In the genomic region with DNA sequence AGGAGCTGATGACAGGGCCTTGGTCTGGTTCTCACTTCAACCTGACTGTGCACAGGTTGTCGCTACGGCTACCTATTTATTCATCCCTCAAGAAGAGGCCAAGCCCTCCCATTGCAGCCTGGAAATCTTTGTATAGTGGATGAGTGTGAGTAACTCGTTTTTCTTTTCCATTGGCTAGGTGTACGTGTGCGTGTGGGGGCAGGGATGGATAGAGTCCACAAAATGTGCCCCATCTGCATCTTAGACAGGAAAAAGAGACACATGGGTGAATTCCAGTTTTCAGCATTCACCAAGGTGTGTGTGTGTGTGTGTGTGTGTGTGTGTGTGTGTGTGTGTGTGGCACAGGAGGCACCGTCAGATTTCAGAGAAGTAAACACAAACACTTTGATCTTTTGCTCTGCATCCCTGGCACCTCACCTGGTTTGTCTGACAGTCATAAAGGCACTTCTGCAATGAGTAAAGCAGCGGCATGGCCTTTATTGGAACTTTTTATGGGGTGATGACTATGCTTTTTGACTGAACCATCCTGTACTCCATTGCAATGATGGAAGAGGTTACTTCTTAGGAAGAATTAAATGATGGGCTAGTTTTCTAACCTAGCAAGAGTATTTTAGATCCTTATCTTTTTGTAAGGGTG, we compare ENCODE assay signal across 25 mouse cellular contexts. TPM values are rescaled to one million over a fixed set of nuclear protein-coding genes. Genes with fewer than 3 reads are reported as not detected.
DNase-seq lines count a peak whose midpoint lies in the region; ATAC-seq lines count a peak whose summit lies in the region.
"Had no signal": no experiment of that assay in that cellular context is flagged by ENCODE, and none has a peak within 500 bp of the region (broad histone marks: within the 10 kb centered on the region; RNA-seq: fewer than 3 reads in every experiment).

A gene (minus strand): TSS at position 51 of the 637 bp plus-strand sequence.

- no peaks in the 10 kb centered on the region for H3K4me1 ChIP-seq in hindbrain, embryonic 14.5 days (replicated peaks; ENCODE audit: control insufficient read depth, insufficient read depth, low read length)
- H3K4me1 ChIP-seq in hindbrain, embryonic 12.5 days: no peaks in the 10 kb centered on the region
- H3K4me1 ChIP-seq: embryonic facial prominence, embryonic 10.5 days; embryonic facial prominence, embryonic 12.5 days; forebrain, embryonic 15.5 days had no signal

- H3K27me3 ChIP-seq in hindbrain, embryonic 14.5 days (ENCODE audit: control insufficient read depth, insufficient read depth, low read length): no peaks in the 10 kb centered on the region
- H3K27me3 ChIP-seq in hindbrain, embryonic 12.5 days: no peaks in the 10 kb centered on the region
- H3K27me3 ChIP-seq: embryonic facial prominence, embryonic 12.5 days; forebrain, embryonic 13.5 days; forebrain, embryonic 15.5 days had no signal

- no peak within 1 kb of the TSS for H3K4me3 ChIP-seq in hindbrain, embryonic 14.5 days (replicated peaks; ENCODE audit: low read length)
- no peak within 1 kb of the TSS for H3K4me3 ChIP-seq in hindbrain, embryonic 12.5 days
- H3K4me3 ChIP-seq: embryonic facial prominence, embryonic 10.5 days; embryonic facial prominence, embryonic 12.5 days; forebrain, embryonic 13.5 days; forebrain, embryonic 15.5 days had no signal

- H3K9ac ChIP-seq in hindbrain, embryonic 14.5 days: no peak within 1 kb of the TSS
- no peak within 1 kb of the TSS for H3K9ac ChIP-seq in hindbrain, embryonic 12.5 days
- H3K9ac ChIP-seq: embryonic facial prominence, embryonic 12.5 days; forebrain, embryonic 13.5 days; forebrain, embryonic 15.5 days; forebrain, postnatal 0 days had no signal

- no peak within 1 kb of the TSS for H3K4me2 ChIP-seq in hindbrain, embryonic 14.5 days (replicated peaks)
- H3K4me2 ChIP-seq in hindbrain, embryonic 12.5 days (replicated peaks): no peak within 1 kb of the TSS
- H3K4me2 ChIP-seq: embryonic facial prominence, embryonic 12.5 days; forebrain, embryonic 13.5 days; forebrain, embryonic 15.5 days had no signal

- H3K27ac ChIP-seq in hindbrain, embryonic 14.5 days: no peak within 1 kb of the TSS
- H3K27ac ChIP-seq in hindbrain, embryonic 12.5 days: no peak within 1 kb of the TSS
- H3K27ac ChIP-seq: embryonic facial prominence, embryonic 10.5 days; embryonic facial prominence, embryonic 12.5 days; forebrain, embryonic 13.5 days; forebrain, embryonic 15.5 days had no signal

- WGBS in hindbrain, embryonic 14.5 days: 89% methylated on average over 7 of the region's 7 CpGs
- WGBS in hindbrain, embryonic 12.5 days: 94% methylated on average over 7 of the region's 7 CpGs

- ATAC-seq in hindbrain, embryonic 14.5 days (ENCODE audit: low FRiP score): no peak
- ATAC-seq in hindbrain, embryonic 12.5 days (ENCODE audit: low FRiP score): no peak
- peak; percentile 68 for ATAC-seq in inflammation-experienced regulatory T-cells, adult 6 months
- ATAC-seq: activated CD4-positive, CD25-positive, alpha-beta regulatory T cell, adult 4 months; forebrain, embryonic 13.5 days; forebrain, embryonic 15.5 days; forebrain, postnatal 0 days; Patski had no signal

- H3K36me3 ChIP-seq in hindbrain, embryonic 14.5 days (replicated peaks; ENCODE audit: control insufficient read depth, insufficient read depth): no peaks in the 10 kb centered on the region
- no peaks in the 10 kb centered on the region for H3K36me3 ChIP-seq in hindbrain, embryonic 12.5 days
- H3K36me3 ChIP-seq: embryonic facial prominence, embryonic 10.5 days; embryonic facial prominence, embryonic 12.5 days; forebrain, embryonic 15.5 days; G1E had no signal

- DNase-seq in hindbrain, embryonic 14.5 days (ENCODE audit: low spot score): peak; percentile 21
- peak; percentile 69 for DNase-seq in CD4-positive helper T cell, adult 2 months (ENCODE audit: low read depth, low spot score)
- no peak for DNase-seq in embryo, embryonic 9.5 days (ENCODE audit: extremely low spot score)
- DNase-seq: adrenal gland, adult 8-10 months; adrenal gland, postnatal 14 days; adrenal gland, postnatal 36 days; B cell, adult 2 months; cerebellum, adult 18-20 months; cerebellum, adult 8-10 months; cerebellum, adult 9-11 months; cerebellum, postnatal 14 days; cerebellum, postnatal 36 days; embryo, embryonic 11 days; forebrain, postnatal 0 days had no signal

- no peaks in the 10 kb centered on the region for H3K9me3 ChIP-seq in hindbrain, embryonic 14.5 days (ENCODE audit: control insufficient read depth, low read length)
- no peaks in the 10 kb centered on the region for H3K9me3 ChIP-seq in hindbrain, embryonic 12.5 days (replicated peaks)
- H3K9me3 ChIP-seq: embryonic facial prominence, embryonic 10.5 days; embryonic facial prominence, embryonic 12.5 days; forebrain, embryonic 13.5 days; forebrain, embryonic 15.5 days; G1E had no signal

RNA-seq across cellular contexts. Expression of the gene that starts here (rescaled TPM):
- not detected in 2 replicates for polyA plus RNA-seq in hindbrain, embryonic 14.5 days (2014; fragmentation: Nextera tagmentation; extraction: Ambion mirVana)
- not detected in 2 replicates for polyA plus RNA-seq in hindbrain, embryonic 12.5 days (2016; fragmentation: Nextera tagmentation; extraction: Ambion mirVana)
- 10 to 100 TPM in 1 of 3 experiments, 1 to 10 TPM in 2; 3.7 to 11.3 (median 6.7) TPM for polyA plus RNA-seq in inflammation-experienced regulatory T-cells, adult 6 months (2017; shearing (Covaris generic))
- polyA plus RNA-seq: embryonic facial prominence, embryonic 12.5 days; embryonic facial prominence, embryonic 14.5 days; forebrain, embryonic 11.5 days; forebrain, embryonic 13.5 days; forebrain, embryonic 15.5 days; forebrain, postnatal 0 days; G1E; Patski had no signal

Comparison
In these comparisons a context has a peak if more than half of its experiments do, and no peak if none do; other contexts are left out.
1. Peak in DNase-seq in hindbrain, embryonic 14.5 days; RNA of the gene not detected or under 1 TPM.